Mouse (Mus musculus) forebrain, postnatal 0 days (tissue): ENCODE data around the gene Mrap. TPM values are rescaled to one million over a fixed set of nuclear protein-coding genes. Genes with fewer than 3 reads are reported as not detected.

Source experiments
- ATAC-seq: fragments of 200-750 bp; cut with Nextera tagmentation; 2 replicates; pipeline ENCODE4 v1.8.0; 2017; ENCODE audit warnings: mild to moderate bottlenecking, moderate library complexity
- DNase-seq: peaks from one replicate; pipeline ENCODE4 v3.0.0-alpha.2; 2015
- H3K27ac ChIP-seq: fragments of 300-500 bp; sonication (generic); 2 replicates; pipeline ENCODE4 v1.5.1; 2014; ENCODE audit warnings: low read depth, mild to moderate bottlenecking, antibody characterized with exemption, low read length, moderate library complexity, mixed read lengths
- H3K27me3 ChIP-seq: fragments of 300-500 bp; sonication (generic); 2 replicates; pipeline ENCODE4 v1.6.1; 2014; ENCODE audit warnings: mild to moderate bottlenecking, low read length, mixed read lengths; ENCODE audit not compliant: insufficient read depth
- H3K36me3 ChIP-seq: fragments of 300-500 bp; sonication (generic); 2 replicates; pipeline ENCODE4 v1.6.1; 2014; ENCODE audit warnings: mild to moderate bottlenecking, moderate library complexity; ENCODE audit not compliant: insufficient read depth
- H3K4me1 ChIP-seq: fragments of 300-500 bp; sonication (generic); 2 replicates; pipeline ENCODE4 v1.6.1; 2014; ENCODE audit warnings: antibody characterized with exemption; ENCODE audit not compliant: insufficient read depth
- H3K4me2 ChIP-seq: fragments of 300-500 bp; sonication (generic); 2 replicates; pipeline ENCODE4 v1.6.1; 2014; ENCODE audit warnings: low read depth, mild to moderate bottlenecking, moderate library complexity
- H3K4me3 ChIP-seq: fragments of 300-500 bp; sonication (generic); 2 replicates; pipeline ENCODE4 v1.5.1; 2014; ENCODE audit warnings: low read depth, low read length, mixed read lengths
- H3K9ac ChIP-seq: fragments of 300-500 bp; sonication (generic); 2 replicates; pipeline ENCODE4 v1.6.1; 2014; ENCODE audit warnings: mild to moderate bottlenecking
- H3K9me3 ChIP-seq: fragments of 300-500 bp; sonication (generic); 2 replicates; pipeline ENCODE4 v1.6.1; 2016; ENCODE audit warnings: low read length
- CTCF ChIP-seq: sonication (generic); IDR thresholded peaks from 2 replicates; pipeline ENCODE4 v1.5.1; 2016; ENCODE audit warnings: antibody characterized with exemption, control low read depth, low read depth
- WGBS: fragments of 180-500 bp; shearing (Covaris S2); extraction: QIAGEN DNeasy Blood & Tissue Kit; methylation state at CpG from one replicate; pipeline ENCODE4 v1.1.7; 2014; 5-methylcytosine and 5-hydroxymethylcytosine counted together
- polyA plus RNA-seq: library from polyadenylated mRNA; unstranded; fragments of >200 nt; fragmentation: Nextera tagmentation; extraction: Ambion mirVana; gene quantifications from 2 replicates; pipeline ENCODE4 v1.2.1, GENCODE M21; 2015
- total RNA-seq: library from RNA; depleted of rRNA; stranded (reverse); fragments of >200 nt; gene quantifications from 2 replicates; pipeline ENCODE4 v1.2.3, GENCODE M21; 2014

Mrap gene
- total and polyA plus RNA-seq, 2 experiments from 2014 or later, result 0.77 to 1.00 TPM

- DNase-seq (no peak), ATAC-seq (peak; percentile 34)
- TF ChIP-seq CTCF, result no peak; the same call in 1 of the 2 replicates
- Histone ChIP-seq H3K27me3 (no peaks in the 10 kb centered on the region), H3K4me1 (no peaks in the 10 kb centered on the region), H3K4me3 (peak overlapping the region; percentile 85), H3K36me3 (no peaks in the 10 kb centered on the region), H3K9me3 (no peaks in the 10 kb centered on the region), H3K9ac (peak overlapping the region; percentile 50), H3K27ac (no peak overlapping the region), H3K4me2 (peak overlapping the region; percentile 98)
- 6% methylated on average over 38 of the region's 38 CpGs for WGBS
Measured at GRCm38 (mm10) chr16:90726600-90727227, 11.3 kb upstream of the Mrap start.

- Histone ChIP-seq H3K4me3 (peak within 1 kb of the TSS; percentile 85), H3K36me3 (no peaks in the 10 kb centered on the region), H3K27ac (peak within 1 kb of the TSS; percentile 68), H3K27me3 (no peaks in the 10 kb centered on the region), H3K4me1 (no peaks in the 10 kb centered on the region), H3K9me3 (no peaks in the 10 kb centered on the region), H3K4me2 (peak within 1 kb of the TSS; percentile 98), H3K9ac (peak within 1 kb of the TSS; percentile 62)
- peak; percentile 98 for ATAC-seq
- TF ChIP-seq CTCF, result peak; percentile 32
- 1% methylated on average over 53 of the region's 53 CpGs for WGBS
- peak; percentile 99 for DNase-seq
Measured at GRCm38 (mm10) chr16:90727233-90728115, 10.5 kb upstream of the Mrap start, which contains the start of gene Mis18a. Gene Mis18a, minus strand, starts transcription at chr16:90727404.

GRCm38 (mm10) chr16:90735611-90736010, 2.4 kb upstream of the Mrap start:
- no peak overlapping the region for H3K9ac ChIP-seq
- H3K36me3 ChIP-seq, result no peaks in the 10 kb centered on the region
- no peak overlapping the region for H3K4me3 ChIP-seq
- no peak for TF ChIP-seq CTCF
- ATAC-seq (no peak), DNase-seq (no peak)
- H3K27me3 ChIP-seq, result no peaks in the 10 kb centered on the region
- H3K27ac ChIP-seq, result no peak overlapping the region
- H3K4me2 ChIP-seq, result no peak overlapping the region
- WGBS, result 86% methylated on average over 4 of the region's 4 CpGs
- no peaks in the 10 kb centered on the region for H3K4me1 ChIP-seq
- no peaks in the 10 kb centered on the region for H3K9me3 ChIP-seq

- 76% methylated on average over 10 of the region's 10 CpGs for WGBS
- Histone ChIP-seq H3K36me3 (no peaks in the 10 kb centered on the region), H3K4me2 (no peak overlapping the region), H3K4me3 (no peak overlapping the region), H3K9me3 (no peaks in the 10 kb centered on the region), H3K27ac (no peak overlapping the region), H3K9ac (no peak overlapping the region), H3K27me3 (no peaks in the 10 kb centered on the region), H3K4me1 (no peaks in the 10 kb centered on the region)
- TF ChIP-seq CTCF, result no peak
- DNase-seq, result no peak
- no peak for ATAC-seq
Measured at GRCm38 (mm10) chr16:90736672-90737270, 1.2 kb upstream of the Mrap start.

- peak; percentile 43; the same call in 1 of the 2 replicates for ATAC-seq
Measured at GRCm38 (mm10) chr16:90747143-90747542, 9.1 kb downstream of the Mrap start.

GRCm38 (mm10) chr16:90748169-90748568, 10.2 kb downstream of the Mrap start:
- ATAC-seq (no peak), DNase-seq (no peak)
- Histone ChIP-seq H3K27ac (no peak overlapping the region), H3K4me1 (no peaks in the 10 kb centered on the region), H3K9me3 (no peaks in the 10 kb centered on the region), H3K4me2 (no peak overlapping the region), H3K27me3 (no peaks in the 10 kb centered on the region), H3K4me3 (no peak overlapping the region), H3K36me3 (peaks cover 27% of the 10 kb centered on the region), H3K9ac (no peak overlapping the region)
- no peak for TF ChIP-seq CTCF
- 91% methylated on average over 7 of the region's 7 CpGs for WGBS

More at GRCm38 (mm10) chr16:90747143-90747542, 9.1 kb downstream of the Mrap start:
- 84% methylated on average over 6 of the region's 6 CpGs for WGBS
- H3K36me3 ChIP-seq, result peaks cover 20% of the 10 kb centered on the region
- H3K9me3 ChIP-seq, result no peaks in the 10 kb centered on the region
- H3K4me2 ChIP-seq, result no peak overlapping the region
- no peak for TF ChIP-seq CTCF
- H3K4me1 ChIP-seq, result no peaks in the 10 kb centered on the region
- no peak overlapping the region for H3K9ac ChIP-seq
- DNase-seq, result no peak
- no peaks in the 10 kb centered on the region for H3K27me3 ChIP-seq
- H3K4me3 ChIP-seq, result no peak overlapping the region
- no peak overlapping the region for H3K27ac ChIP-seq
